Mouse (Mus musculus) kidney, adult 2 months (tissue): ENCODE results near the gene Celf2.

Experiments
- CTCF ChIP-seq: fragments of 200-500 bp; conservative IDR thresholded peaks from 2 replicates; pipeline ENCODE4 v1.5.1; 2011; ENCODE audit warnings: low read depth, mild to moderate bottlenecking, control low read depth, low read length, moderate library complexity, mixed read lengths; ENCODE audit not compliant: insufficient read depth, insufficient read length
- POLR2A ChIP-seq: fragments of 200-500 bp; IDR thresholded peaks from one replicate; pipeline ENCODE4 v1.6.1; 2011; ENCODE audit warnings: low read depth, low read length, control low read depth

DNA sequence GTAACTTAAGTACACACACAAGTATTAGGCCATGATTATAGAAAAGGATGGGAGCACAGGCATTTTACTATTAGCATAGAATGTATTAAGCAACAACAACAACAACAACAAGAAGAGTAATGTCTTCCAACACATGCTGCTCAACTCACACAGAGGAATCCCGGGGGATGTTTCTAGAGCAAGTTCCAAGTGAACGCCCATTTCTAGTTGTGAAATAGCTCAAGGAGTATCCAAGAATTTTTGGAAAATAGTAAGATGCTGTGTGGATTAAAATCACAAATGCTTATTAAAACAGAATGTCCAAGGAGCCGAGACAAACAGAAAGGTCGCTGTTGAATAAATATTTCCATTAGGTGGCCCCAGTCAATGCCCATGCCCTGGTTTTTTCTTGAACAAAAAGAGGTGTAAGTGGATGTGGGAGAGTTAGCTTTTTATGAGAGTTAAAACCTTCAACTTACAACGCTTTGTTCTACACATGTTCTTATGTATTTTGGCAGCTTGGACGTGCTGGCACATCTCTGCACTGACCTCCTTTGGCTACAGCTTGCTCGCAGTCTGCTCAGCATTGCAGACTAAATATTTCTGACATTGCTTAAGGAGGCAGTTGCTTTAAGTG lies 448.8 kb downstream of the Celf2 start:
- TF ChIP-seq CTCF = no peak
- no peak for TF ChIP-seq POLR2A
